Mouse (Mus musculus) C2C12 (cell line): ENCODE measurements around the gene Lamc1. TPM values are rescaled to one million over a fixed set of nuclear protein-coding genes. Genes with fewer than 3 reads are reported as not detected.

Experiments
- H3K27me3 ChIP-seq: one replicate; pipeline ENCODE4 v1.6.1; 2011; ENCODE audit not compliant: control insufficient read depth, insufficient read depth, insufficient read length
- H3K36me3 ChIP-seq: one replicate; pipeline ENCODE4 v1.6.1; 2011; ENCODE audit not compliant: control insufficient read depth, insufficient read depth
- H3K4me3 ChIP-seq: one replicate; pipeline ENCODE4 v1.5.1; 2011; ENCODE audit warnings: mild to moderate bottlenecking, control low read depth; ENCODE audit not compliant: poor library complexity, insufficient read depth, severe bottlenecking
- H3K79me2 ChIP-seq: one replicate; pipeline ENCODE4 v1.6.1; 2011; ENCODE audit not compliant: control insufficient read depth, insufficient read depth
- H3K79me3 ChIP-seq: one replicate; pipeline ENCODE4 v1.6.1; 2011; ENCODE audit warnings: low read depth, control low read depth
- H3ac ChIP-seq: one replicate; pipeline ENCODE3; 2011; ENCODE audit warnings: low read depth; ENCODE audit not compliant: control insufficient read depth, insufficient read length
- CEBPB ChIP-seq: IDR thresholded peaks from one replicate; pipeline ENCODE4 v1.6.1; 2011; ENCODE audit warnings: low read depth, mild to moderate bottlenecking, control low read depth, moderate library complexity
- CTCF ChIP-seq: IDR thresholded peaks from one replicate; pipeline ENCODE4 v1.5.1; 2011; ENCODE audit not compliant: control insufficient read depth, insufficient read depth, insufficient read length
- FOSL1 ChIP-seq: IDR thresholded peaks from one replicate; pipeline ENCODE4 v1.8.0; 2011; ENCODE audit warnings: mild to moderate bottlenecking, low read length; ENCODE audit not compliant: poor library complexity, insufficient read depth, severe bottlenecking
- MAX ChIP-seq: IDR thresholded peaks from one replicate; pipeline ENCODE4 v1.6.1; 2011; ENCODE audit warnings: mild to moderate bottlenecking, control low read depth
- MYOD1 ChIP-seq: IDR thresholded peaks from one replicate; pipeline ENCODE4 v1.6.1; 2011; ENCODE audit warnings: low read depth; ENCODE audit not compliant: control insufficient read depth, insufficient read length
- MYOG ChIP-seq: IDR thresholded peaks from one replicate; pipeline ENCODE4 v1.6.1; 2011; ENCODE audit not compliant: control insufficient read depth, insufficient read length; ENCODE audit errors: extremely low read depth
- USF1 ChIP-seq: IDR thresholded peaks from one replicate; pipeline ENCODE4 v1.6.1; 2011; ENCODE audit warnings: low read depth, mild to moderate bottlenecking, control low read depth, moderate library complexity
- polyA plus RNA-seq: library from polyadenylated mRNA; unstranded; fragments of >200 nt; fragmentation: generic; extraction: Trizol; gene quantifications from one replicate; pipeline ENCODE4 v1.2.1, GENCODE M21; 2012; ENCODE audit warnings: missing spikeins

The Lamc1 gene
- polyA plus RNA-seq, 1 experiment: 35.5 TPM

GRCm38 (mm10) chr1:153354466-153354865 is 21.9 kb upstream of the Lamc1 start:
- Histone ChIP-seq H3ac (no peak overlapping the region), H3K79me2 (no peaks in the 10 kb centered on the region), H3K79me3 (no peaks in the 10 kb centered on the region), H3K36me3 (no peaks in the 10 kb centered on the region), H3K4me3 (no peak overlapping the region), H3K27me3 (no peaks in the 10 kb centered on the region)
- no peak for TF ChIP-seq CTCF
- TF ChIP-seq MAX: no peak
- TF ChIP-seq USF1: no peak
- TF ChIP-seq MYOD1: no peak
- TF ChIP-seq CEBPB: peak; percentile 33

- H3K4me3 ChIP-seq: no peak overlapping the region
- H3K27me3 ChIP-seq: no peaks in the 10 kb centered on the region
- no peaks in the 10 kb centered on the region for H3K36me3 ChIP-seq
- no peak overlapping the region for H3ac ChIP-seq
- no peak for TF ChIP-seq FOSL1
- TF ChIP-seq MYOG: no peak
- TF ChIP-seq CEBPB: no peak
- TF ChIP-seq CTCF: no peak
- TF ChIP-seq MAX: no peak
- TF ChIP-seq MYOD1: no peak
- no peak for TF ChIP-seq USF1
- H3K79me2 ChIP-seq: no peaks in the 10 kb centered on the region
- no peaks in the 10 kb centered on the region for H3K79me3 ChIP-seq
Measured at GRCm38 (mm10) chr1:153353736-153354430, 21.3 kb upstream of the Lamc1 start.

- Histone ChIP-seq H3K36me3 (no peaks in the 10 kb centered on the region), H3ac (no peak overlapping the region), H3K79me2 (no peaks in the 10 kb centered on the region), H3K4me3 (no peak overlapping the region), H3K79me3 (no peaks in the 10 kb centered on the region), H3K27me3 (no peaks in the 10 kb centered on the region)
- TF ChIP-seq FOSL1 (peak; percentile 9), MAX (peak; percentile 16), CEBPB (peak; percentile 98), MYOG (no peak), USF1 (peak; percentile 73)
Measured at GRCm38 (mm10) chr1:153351034-153351433, 18.4 kb upstream of the Lamc1 start.

- TF ChIP-seq MYOD1 (no peak), FOSL1 (no peak), MYOG (no peak), CTCF (no peak), USF1 (no peak), CEBPB (no peak), MAX (no peak)
- Histone ChIP-seq H3ac (no peak overlapping the region), H3K4me3 (no peak overlapping the region), H3K36me3 (no peaks in the 10 kb centered on the region), H3K79me2 (no peaks in the 10 kb centered on the region), H3K27me3 (no peaks in the 10 kb centered on the region), H3K79me3 (no peaks in the 10 kb centered on the region)
Measured at GRCm38 (mm10) chr1:153347726-153348125, 15.1 kb upstream of the Lamc1 start.

- TF ChIP-seq MYOD1 (no peak), CTCF (no peak), MYOG (no peak), USF1 (no peak), MAX (no peak), CEBPB (no peak), FOSL1 (no peak)
- Histone ChIP-seq H3K79me3 (no peaks in the 10 kb centered on the region), H3K27me3 (no peaks in the 10 kb centered on the region), H3K4me3 (no peak overlapping the region), H3ac (no peak overlapping the region), H3K79me2 (no peaks in the 10 kb centered on the region), H3K36me3 (no peaks in the 10 kb centered on the region)
Measured at GRCm38 (mm10) chr1:153347040-153347439, 14.5 kb upstream of the Lamc1 start.

- Histone ChIP-seq H3ac (no peak overlapping the region), H3K4me3 (no peak overlapping the region), H3K79me3 (no peaks in the 10 kb centered on the region), H3K79me2 (no peaks in the 10 kb centered on the region), H3K36me3 (no peaks in the 10 kb centered on the region), H3K27me3 (no peaks in the 10 kb centered on the region)
- TF ChIP-seq FOSL1: no peak
- TF ChIP-seq USF1: no peak
- TF ChIP-seq CTCF: no peak
- TF ChIP-seq CEBPB: no peak
- TF ChIP-seq MYOD1: no peak
- TF ChIP-seq MYOG: no peak
- TF ChIP-seq MAX: no peak
Measured at GRCm38 (mm10) chr1:153345699-153346291, 13.2 kb upstream of the Lamc1 start.
